Mouse (Mus musculus) embryonic fibroblast, embryonic 13.5 days (primary cell): ENCODE results near the gene Rack1.

Experiments
- CTCF ChIP-seq: IDR thresholded peaks from 2 replicates; pipeline ENCODE4 v1.5.1; 2011; ENCODE audit warnings: mild to moderate bottlenecking, control low read depth, low read length, moderate library complexity, borderline replicate concordance; ENCODE audit not compliant: insufficient read depth
- POLR2A ChIP-seq: IDR thresholded peaks from 2 replicates; pipeline ENCODE4 v1.6.1; 2011; ENCODE audit warnings: low read depth, mild to moderate bottlenecking, control low read depth, low read length, moderate library complexity

DNA sequence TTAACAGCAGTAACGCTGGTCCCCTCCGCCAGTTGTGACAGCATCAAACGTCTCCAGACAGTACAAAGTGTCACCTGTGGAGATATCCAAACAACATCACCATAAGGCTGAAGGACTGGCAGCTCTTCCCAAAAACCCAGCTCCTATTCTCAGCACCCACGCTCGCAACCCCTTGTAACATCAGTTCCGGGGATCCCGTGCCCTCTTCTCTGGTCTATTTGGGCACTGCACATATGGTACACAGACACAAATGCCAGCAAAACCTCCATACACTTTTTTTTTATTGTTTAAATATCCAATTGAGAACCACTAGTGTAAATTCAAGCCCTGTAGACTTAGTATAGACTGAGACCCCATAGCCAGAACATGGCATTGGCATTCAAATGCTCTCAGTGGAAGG, 4.9 kb upstream of the Rack1 start:
- TF ChIP-seq POLR2A, result no peak
- TF ChIP-seq CTCF, result no peak
